Mouse (Mus musculus) ES-Bruce4 (cell line): ENCODE results near the gene Cntd1. TPM values are rescaled to one million over a fixed set of nuclear protein-coding genes. Genes with fewer than 3 reads are reported as not detected.

Experiments used
- H3K27ac ChIP-seq: 2 replicates; pipeline ENCODE4 v1.5.1; 2012; ENCODE audit warnings: low read length, inconsistent platforms; ENCODE audit not compliant: insufficient read depth
- H3K27me3 ChIP-seq: 2 replicates; pipeline ENCODE4 v1.6.1; 2012; ENCODE audit warnings: mild to moderate bottlenecking, low read length, inconsistent platforms; ENCODE audit not compliant: control insufficient read depth, poor library complexity, insufficient read depth, severe bottlenecking
- H3K36me3 ChIP-seq: 2 replicates; pipeline ENCODE4 v1.6.1; 2012; ENCODE audit warnings: inconsistent platforms, mild to moderate bottlenecking, low read length, moderate library complexity; ENCODE audit not compliant: control insufficient read depth, poor library complexity, insufficient read depth, severe bottlenecking
- H3K4me1 ChIP-seq: one replicate; pipeline ENCODE4 v1.8.1; 2011; ENCODE audit warnings: low read length; ENCODE audit not compliant: control insufficient read depth, insufficient read depth
- H3K4me3 ChIP-seq: 2 replicates; pipeline ENCODE4 v1.5.1; 2011; ENCODE audit warnings: low read depth, mild to moderate bottlenecking, low read length
- H3K9ac ChIP-seq: 2 replicates; pipeline ENCODE4 v1.6.1; 2012; ENCODE audit warnings: low read depth, mild to moderate bottlenecking, inconsistent platforms; ENCODE audit not compliant: poor library complexity, severe bottlenecking
- H3K9me3 ChIP-seq: replicated peaks from 2 replicates; pipeline ENCODE4 v1.6.1; 2012; ENCODE audit warnings: mild to moderate bottlenecking, low read length, inconsistent platforms; ENCODE audit not compliant: control insufficient read depth, poor library complexity, insufficient read depth, severe bottlenecking
- CTCF ChIP-seq: IDR thresholded peaks from one replicate; pipeline ENCODE4 v1.8.1; 2011; ENCODE audit warnings: low read depth, low read length
- EP300 ChIP-seq: IDR thresholded peaks from 2 replicates; pipeline ENCODE4 v1.6.1; 2011; ENCODE audit warnings: low read depth, low read length; ENCODE audit not compliant: insufficient read depth
- POLR2A ChIP-seq: IDR thresholded peaks from one replicate; pipeline ENCODE4 v1.8.1; 2011; ENCODE audit warnings: low read length; ENCODE audit not compliant: insufficient read depth
- polyA plus RNA-seq: library from polyadenylated mRNA; stranded (reverse); fragments of >200 nt; gene quantifications from 2 replicates; pipeline ENCODE4 v1.2.4, GENCODE M21; 2011; ENCODE audit warnings: low read depth; ENCODE audit not compliant: missing spikeins, insufficient read depth, insufficient read length

The Cntd1 gene
- polyA plus RNA-seq, 1 experiment: 14.6 TPM

DNA sequence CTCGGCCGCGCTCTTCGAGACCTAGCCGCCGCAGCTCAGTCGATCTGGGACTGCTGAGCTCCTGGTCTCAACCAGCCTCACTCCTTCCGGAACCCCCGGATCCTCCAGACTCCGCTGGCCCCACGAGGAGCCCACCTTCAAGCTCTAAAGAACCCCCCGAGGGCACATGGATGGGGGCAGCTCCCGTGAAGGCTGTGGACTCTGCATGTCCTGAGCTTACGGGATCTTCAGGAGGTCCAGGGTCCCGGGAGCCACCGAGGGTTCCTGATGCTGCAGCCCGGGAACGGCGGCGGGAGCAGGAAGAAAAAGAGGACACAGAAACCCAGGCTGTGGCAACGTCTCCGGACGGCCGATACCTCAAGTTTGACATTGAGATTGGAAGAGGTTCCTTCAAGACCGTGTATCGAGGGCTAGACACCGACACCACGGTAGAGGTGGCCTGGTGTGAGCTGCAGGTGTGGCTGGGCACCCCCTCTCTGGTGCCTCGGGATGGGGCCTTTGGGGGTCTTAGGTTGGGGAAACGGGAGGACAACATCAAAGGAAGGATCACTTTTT is 17.9 kb upstream of the Cntd1 start:
- peak overlapping the region; percentile 71 for H3K9ac ChIP-seq
- no peak for TF ChIP-seq CTCF
- TF ChIP-seq POLR2A: no peak
- no peak for TF ChIP-seq EP300
- H3K4me3 ChIP-seq: peak overlapping the region; percentile 58
- 0 out of 2 replicates have a peak, but pooled peaks cover 10% of the 10 kb centered on the region for H3K36me3 ChIP-seq
- no peak overlapping the region for H3K27ac ChIP-seq
- H3K27me3 ChIP-seq: 0 out of 2 replicates have a peak, but pooled peaks cover 5% of the 10 kb centered on the region
- peaks cover 2% of the 10 kb centered on the region for H3K4me1 ChIP-seq
- H3K9me3 ChIP-seq: no peaks in the 10 kb centered on the region

DNA sequence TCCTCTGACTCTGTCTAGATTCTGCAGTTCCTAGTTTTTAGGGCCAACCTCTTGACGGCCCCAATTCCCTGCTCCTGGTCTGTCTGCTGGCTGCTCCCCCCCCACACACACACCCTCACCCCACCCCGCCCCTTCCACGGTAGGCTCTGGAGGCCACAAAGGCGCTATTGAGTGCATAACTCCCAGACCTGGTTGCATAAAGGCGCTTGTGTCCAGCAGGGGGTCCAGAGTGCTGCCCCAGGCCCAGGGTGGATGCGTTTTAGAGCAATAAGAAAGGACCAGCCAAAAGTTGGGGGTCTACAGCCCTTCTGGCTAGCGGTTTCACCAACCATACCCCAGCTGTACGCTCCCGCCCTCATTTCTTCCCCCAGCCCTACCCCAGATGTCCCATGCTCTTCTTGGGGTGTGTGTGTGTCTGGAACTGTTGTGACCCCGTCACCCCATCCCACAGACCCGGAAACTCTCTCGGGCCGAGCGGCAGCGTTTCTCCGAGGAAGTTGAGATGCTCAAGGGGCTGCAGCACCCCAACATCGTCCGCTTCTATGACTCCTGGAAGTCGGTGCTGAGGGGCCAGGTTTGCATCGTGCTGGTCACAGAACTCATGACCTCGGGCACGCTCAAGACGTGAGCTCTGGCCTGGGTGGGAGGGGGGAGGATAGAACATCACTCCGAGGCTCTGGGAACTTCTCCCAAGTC is 16.4 kb upstream of the Cntd1 start:
- Histone ChIP-seq H3K36me3 (0 out of 2 replicates have a peak, but pooled peaks cover under 1% of the 10 kb centered on the region), H3K27me3 (peaks cover 8% of the 10 kb centered on the region; the same call in 1 of the 2 replicates), H3K9ac (no peak overlapping the region), H3K27ac (no peak overlapping the region), H3K4me3 (0 out of 2 replicates have a peak overlapping the region, but pooled peaks have one; percentile 9), H3K4me1 (peaks cover 2% of the 10 kb centered on the region), H3K9me3 (no peaks in the 10 kb centered on the region)
- no peak for TF ChIP-seq CTCF
- no peak for TF ChIP-seq EP300
- no peak for TF ChIP-seq POLR2A

DNA sequence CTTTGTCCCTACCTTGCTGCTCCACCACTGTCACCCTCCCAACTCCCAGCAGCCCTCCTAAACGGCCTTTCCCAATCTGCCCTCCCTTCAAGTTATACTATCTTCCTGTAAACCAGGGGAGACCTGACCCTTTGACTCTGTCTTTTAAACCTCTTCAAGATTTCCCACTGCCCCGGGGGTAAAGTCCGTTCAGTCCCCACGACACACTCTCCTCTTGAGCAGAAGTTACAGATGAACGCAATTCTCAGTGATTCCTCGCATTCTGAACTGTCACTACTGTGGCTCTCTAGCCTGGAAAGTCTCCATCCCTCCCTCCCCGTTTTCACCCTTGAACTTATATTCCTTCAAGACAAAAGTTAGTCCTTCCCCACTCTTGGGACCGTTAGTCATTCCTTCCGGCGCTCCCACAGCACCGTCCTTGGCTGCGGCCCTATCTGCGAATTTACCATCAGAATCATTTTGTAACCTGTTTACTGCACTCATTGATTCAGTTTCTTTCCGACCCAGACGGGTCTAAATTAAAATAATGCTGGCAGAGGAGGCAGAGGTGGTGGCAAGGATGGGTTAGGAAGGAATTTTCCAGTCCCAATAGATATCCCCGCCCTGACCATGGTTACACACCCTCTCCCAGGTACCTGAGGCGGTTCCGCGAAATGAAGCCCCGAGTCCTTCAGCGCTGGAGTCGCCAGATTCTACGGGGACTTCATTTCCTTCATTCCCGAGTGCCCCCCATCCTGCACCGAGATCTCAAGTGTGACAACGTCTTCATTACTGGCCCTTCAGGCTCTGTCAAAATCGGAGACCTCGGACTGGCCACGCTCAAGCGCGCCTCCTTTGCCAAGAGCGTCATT is 15.4 kb upstream of the Cntd1 start:
- Histone ChIP-seq H3K4me3 (no peak overlapping the region), H3K4me1 (peaks cover 2% of the 10 kb centered on the region), H3K27ac (no peak overlapping the region), H3K9ac (no peak overlapping the region), H3K9me3 (no peaks in the 10 kb centered on the region), H3K36me3 (no peaks in the 10 kb centered on the region), H3K27me3 (peaks cover 8% of the 10 kb centered on the region; the same call in 1 of the 2 replicates)
- TF ChIP-seq EP300 (no peak), POLR2A (no peak), CTCF (no peak)

DNA sequence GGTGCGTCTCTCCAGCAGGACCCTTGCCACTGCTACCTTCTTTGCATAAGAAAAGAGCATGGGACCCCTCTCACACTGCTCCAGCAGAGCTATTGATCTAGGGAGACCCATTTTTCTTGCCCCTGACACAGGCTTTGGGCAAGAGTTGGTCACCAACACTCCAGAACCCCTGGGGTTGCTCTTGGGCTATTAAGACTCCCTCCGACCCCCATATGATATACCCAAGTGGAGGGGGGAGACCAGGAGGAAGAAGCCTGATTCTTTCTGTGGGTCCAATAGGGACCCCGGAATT is 14.9 kb upstream of the Cntd1 start:
- no peaks in the 10 kb centered on the region for H3K36me3 ChIP-seq
- TF ChIP-seq EP300 (no peak), POLR2A (no peak), CTCF (no peak)
- H3K27ac ChIP-seq: no peak overlapping the region
- H3K9me3 ChIP-seq: no peaks in the 10 kb centered on the region
- peaks cover 8% of the 10 kb centered on the region; the same call in 1 of the 2 replicates for H3K27me3 ChIP-seq
- H3K4me1 ChIP-seq: peaks cover 2% of the 10 kb centered on the region
- H3K4me3 ChIP-seq: no peak overlapping the region
- no peak overlapping the region for H3K9ac ChIP-seq

DNA sequence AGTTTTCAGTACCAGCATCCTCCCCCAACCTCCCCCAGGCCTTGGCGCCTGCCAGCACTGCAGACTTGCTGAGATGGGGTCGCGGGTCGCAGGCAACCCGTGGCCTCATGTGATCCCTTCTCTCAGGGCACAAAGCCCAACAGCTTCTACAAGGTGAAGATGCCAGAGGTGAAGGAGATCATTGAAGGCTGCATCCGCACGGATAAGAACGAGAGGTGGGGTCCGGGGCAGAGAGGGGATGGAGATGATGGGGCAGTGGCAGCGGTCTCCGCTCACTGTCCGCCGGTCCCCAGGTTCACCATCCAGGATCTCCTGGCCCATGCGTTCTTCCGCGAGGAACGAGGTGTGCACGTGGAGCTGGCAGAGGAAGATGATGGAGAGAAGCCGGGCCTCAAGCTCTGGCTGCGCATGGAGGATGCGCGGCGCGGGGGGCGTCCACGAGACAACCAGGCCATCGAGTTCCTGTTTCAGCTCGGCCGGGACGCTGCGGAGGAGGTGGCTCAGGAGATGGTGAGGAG is 13.8 kb upstream of the Cntd1 start:
- Histone ChIP-seq H3K9me3 (no peaks in the 10 kb centered on the region), H3K9ac (peak overlapping the region; percentile 24), H3K4me3 (peak overlapping the region; percentile 47), H3K36me3 (no peaks in the 10 kb centered on the region), H3K27ac (no peak overlapping the region), H3K27me3 (peaks cover 8% of the 10 kb centered on the region; the same call in 1 of the 2 replicates), H3K4me1 (peaks cover 2% of the 10 kb centered on the region)
- TF ChIP-seq CTCF: no peak
- no peak for TF ChIP-seq EP300
- no peak for TF ChIP-seq POLR2A

DNA sequence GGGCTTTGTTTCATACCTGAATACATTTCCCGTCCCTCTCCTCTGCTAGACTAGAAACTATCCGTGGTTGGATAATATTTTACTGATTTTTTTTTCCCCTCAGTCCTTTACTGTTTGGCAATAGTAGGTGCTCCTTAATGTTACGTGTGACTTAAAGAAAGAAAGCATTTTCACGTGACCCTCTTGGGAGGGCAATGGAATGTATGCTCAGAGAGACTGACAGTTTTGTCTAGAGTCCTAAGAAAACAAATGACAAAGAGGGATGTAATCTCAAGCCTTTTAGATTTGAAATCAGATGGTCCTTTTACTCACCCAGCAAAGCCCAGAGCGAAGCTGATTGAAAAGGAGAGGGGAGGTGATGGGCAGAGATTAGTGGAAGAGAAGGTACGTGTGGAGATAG is 12.9 kb upstream of the Cntd1 start:
- TF ChIP-seq CTCF (no peak), POLR2A (no peak), EP300 (no peak)
- Histone ChIP-seq H3K4me3 (no peak overlapping the region), H3K27me3 (peaks cover 8% of the 10 kb centered on the region; the same call in 1 of the 2 replicates), H3K9ac (no peak overlapping the region), H3K9me3 (no peaks in the 10 kb centered on the region), H3K27ac (no peak overlapping the region), H3K36me3 (no peaks in the 10 kb centered on the region), H3K4me1 (peaks cover 2% of the 10 kb centered on the region)
